Mouse (Mus musculus): ENCODE measurements around the gene Magi1. TPM values are rescaled to one million over a fixed set of nuclear protein-coding genes. Genes with fewer than 3 reads are reported as not detected.
"Not testable (repeated sequence)": the region's sequence is repeated elsewhere in the genome, so short reads cannot be mapped to it uniquely, and the experiment has no call there.

Magi1 gene
- polyA plus RNA-seq, 2 experiments from 2014 or later: 6.4 TPM; not detected in 1

DNA sequence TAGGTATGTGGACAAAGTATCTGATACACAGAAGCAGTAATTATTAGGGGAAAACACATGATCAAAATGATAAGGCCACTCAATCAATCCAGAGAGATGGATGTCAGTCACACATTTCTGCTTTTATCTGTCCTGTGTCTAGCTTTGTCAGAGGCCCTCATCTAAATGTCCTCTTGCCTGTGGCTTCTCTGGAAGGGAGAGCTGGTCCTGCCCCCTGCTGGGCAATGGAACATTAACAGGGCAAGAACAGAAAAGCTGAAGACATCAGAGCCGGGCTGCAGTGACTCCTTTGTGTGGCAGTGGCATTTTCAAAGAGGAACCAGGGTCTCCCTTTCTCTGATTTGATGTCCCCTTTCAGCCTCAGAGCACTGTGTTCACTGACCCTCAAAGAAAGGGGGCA lies 229.8 kb downstream of the Magi1 start:
- no peak for ATAC-seq

DNA sequence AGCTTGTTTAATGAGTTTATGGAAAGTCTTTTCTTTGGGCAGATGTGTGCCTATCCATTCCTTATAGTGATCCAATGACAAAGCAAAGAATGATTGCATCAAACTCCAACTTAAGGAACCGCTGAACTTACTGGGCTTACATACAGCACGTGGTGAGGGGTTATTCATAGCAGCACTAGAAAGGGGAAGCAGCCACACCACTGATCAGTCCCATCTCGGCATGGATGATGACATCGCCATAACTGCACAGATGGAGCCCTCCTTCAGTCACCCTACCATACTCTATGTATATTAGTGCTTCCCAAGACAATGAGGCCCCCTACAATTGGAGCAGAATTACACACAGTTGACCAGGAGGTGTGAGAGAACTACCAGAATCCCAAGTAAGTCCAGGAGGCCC lies 238.5 kb downstream of the Magi1 start:
- ATAC-seq: no peak

DNA sequence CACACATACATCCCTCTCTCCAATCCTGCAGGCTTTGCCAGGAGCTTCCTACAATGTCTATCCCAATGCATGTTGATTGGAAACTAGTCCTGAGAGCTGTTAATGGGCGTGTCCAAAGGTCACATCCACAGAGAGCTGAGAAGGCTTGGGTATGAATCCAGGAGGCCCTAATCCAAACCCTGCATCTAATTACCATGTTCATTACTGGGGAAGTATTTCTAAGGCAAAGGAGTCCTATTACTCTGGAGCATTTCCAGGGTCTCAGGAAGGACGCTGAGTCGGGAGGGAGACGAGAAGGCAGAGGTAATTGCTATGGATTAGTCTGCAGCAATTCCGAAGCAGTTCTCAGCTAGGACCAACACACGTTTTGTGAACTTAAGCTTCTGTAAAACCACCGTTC lies 240.3 kb downstream of the Magi1 start:
- no peak for ATAC-seq

DNA sequence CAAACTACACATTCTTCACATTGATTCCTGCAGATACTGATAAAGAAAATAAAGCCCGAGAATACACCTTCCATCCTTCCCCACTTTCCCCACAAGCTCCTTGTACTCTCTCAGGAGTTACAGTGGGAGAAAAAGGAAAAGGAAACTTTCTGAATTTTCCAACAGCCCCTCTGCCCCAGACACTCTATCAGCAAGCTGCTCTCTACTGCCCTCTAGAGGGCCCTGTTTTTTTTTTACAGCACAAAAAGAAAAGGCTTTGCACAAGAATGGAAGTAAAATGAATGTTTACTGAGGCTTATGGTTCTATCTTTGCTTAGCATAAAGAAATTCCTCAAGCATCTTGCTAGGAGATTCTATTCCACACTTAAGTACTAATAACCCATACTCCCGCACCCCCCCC lies 243.6 kb downstream of the Magi1 start:
- ATAC-seq: no peak

DNA sequence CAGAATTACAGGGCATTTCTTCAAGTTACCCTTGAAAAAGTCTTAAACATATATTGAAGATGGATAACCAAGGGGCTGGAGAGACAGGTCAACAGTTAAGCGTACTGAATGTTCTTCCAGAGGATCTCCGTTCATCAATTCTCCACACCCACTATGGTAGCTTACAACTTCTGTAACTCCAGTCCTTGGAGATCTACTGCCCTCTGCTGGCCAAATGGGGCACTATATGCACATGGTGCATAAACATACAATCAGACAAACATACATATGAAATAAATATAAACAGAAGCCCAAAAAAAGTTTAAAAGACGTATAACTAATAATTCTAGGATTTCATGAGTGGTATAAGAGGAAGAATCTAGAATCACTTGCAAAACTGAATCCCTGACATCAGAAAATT lies 244.8 kb downstream of the Magi1 start:
- no peak for ATAC-seq

DNA sequence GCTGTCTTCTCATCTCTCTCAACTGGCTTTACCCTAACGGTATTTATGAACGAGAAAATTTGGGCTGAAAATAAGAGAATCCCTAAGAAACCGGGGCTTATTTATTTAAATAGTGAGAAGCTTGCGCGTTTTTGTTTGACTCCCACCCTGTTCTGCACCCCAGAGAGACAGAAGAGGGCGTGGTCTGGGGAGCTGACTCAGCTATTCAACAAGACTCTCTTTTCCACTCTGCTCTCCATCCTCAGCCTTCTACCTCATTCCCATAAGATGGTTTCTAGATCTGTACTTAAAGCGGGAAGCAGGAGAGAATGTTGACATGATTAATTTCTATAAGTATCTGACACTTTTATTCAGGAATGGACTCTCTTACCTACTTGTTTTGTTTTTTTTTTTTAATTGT lies 247.2 kb downstream of the Magi1 start:
- no peak for ATAC-seq

DNA sequence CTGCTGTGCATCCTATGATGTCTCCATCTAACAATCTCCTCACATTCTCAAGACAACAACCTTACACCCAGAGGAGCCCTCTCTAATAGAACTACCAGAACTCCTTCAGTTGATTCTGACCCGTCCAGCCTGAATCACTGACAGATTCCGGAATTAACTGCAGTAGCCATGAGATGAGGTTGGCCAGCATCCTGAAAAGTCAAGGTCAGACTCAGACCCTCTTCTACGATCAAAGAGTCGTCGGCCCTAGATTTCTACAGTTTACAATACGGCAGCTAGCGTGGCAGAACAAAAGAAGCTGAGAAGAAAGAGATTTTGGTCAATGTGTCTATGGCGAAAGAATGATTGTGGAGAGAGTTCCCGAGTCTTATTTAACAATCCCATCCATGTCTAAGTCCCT lies 257.4 kb downstream of the Magi1 start:
- ATAC-seq: no peak

DNA sequence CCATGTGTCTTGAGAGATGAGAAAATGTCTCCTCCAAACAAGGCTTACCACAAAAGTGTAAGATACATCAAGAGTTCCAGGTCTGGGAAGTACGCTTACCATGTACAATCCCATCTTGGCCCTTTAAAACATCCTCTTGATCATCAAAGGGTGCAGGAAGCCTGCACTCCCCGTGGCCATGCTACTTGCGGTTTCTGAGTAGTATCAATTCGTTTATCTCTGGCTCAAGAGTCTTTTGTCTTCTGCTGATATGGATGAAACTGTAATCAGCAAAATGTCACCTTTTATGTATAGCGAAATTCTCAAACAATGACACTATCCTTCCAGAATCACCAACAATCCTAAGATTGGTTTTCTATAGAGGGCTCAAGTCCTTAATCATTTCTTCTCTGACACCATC lies 261.3 kb downstream of the Magi1 start:
- ATAC-seq: no peak

DNA sequence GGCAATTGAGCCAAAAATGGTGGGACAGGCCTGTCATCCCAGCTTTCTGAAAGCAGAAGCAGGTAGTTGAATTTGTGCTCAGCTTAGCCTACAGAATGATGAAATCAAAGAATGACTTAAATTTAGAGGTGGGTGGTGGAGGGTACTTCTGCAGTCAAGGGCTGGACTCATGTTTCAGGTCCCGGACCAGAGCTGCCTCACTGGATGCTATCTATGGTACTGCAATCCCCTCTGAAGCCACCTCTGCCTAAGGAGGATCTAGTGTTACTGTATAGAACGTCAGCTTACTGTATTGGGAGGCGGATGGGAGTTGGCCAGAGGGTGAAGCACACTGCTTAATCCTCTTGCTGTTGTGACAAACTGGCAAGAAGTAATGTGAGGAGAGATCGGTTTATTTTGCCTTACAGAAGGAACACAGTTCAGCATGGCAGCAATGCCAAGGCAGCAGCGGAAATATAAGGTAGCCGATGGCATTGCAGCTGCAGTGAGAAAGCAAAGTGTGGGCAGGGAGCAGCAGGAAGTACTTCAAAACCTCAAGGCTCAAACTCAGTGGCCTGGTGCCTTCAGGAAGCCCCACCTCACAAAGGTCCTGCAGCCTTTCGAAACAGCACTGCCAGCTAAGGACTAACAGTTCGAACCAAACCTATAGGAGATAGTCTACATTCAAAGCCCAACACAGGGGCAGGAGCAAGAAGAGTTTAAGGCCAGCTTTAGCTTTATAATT lies 262.3 kb downstream of the Magi1 start:
- no peak for ATAC-seq

DNA sequence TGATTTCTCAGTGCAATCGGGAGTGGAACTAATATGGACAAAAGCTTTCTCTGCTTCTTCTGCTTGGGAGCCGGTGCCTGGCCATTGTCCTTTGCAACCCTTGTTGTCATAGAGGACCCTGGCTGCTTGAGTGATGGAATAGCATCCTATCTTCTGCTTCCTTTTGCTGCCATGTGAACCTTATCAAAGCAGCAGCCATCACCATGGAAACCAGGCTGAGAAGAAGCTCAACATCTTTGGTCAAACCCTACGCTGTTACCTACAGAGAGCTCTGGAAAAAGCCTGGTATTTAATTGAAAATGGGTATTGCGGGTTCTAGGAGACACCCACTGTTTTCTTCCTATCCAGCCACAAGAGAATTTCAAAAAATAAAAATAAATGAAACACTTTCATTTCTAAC lies 263.2 kb downstream of the Magi1 start:
- no peak for ATAC-seq

DNA sequence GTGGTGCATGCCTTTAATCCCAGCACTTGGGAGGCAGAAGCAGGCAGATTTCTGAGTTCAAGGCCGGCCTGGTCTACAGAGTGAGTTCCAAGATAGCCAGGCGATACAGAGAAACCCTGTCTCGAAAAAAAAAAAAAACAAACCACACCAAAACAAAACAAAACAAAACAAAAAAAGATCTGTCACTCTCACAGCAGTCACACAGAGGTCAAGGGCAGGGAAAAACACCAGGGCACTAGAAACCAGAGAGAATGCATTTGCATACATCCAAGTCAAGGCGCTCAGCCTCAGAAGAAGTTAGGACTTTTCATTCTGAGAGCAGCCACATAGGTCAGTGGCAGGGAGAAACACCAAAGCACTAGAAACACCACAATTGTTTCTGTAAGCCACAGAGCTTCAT lies 263.8 kb downstream of the Magi1 start:
- ATAC-seq: no peak

DNA sequence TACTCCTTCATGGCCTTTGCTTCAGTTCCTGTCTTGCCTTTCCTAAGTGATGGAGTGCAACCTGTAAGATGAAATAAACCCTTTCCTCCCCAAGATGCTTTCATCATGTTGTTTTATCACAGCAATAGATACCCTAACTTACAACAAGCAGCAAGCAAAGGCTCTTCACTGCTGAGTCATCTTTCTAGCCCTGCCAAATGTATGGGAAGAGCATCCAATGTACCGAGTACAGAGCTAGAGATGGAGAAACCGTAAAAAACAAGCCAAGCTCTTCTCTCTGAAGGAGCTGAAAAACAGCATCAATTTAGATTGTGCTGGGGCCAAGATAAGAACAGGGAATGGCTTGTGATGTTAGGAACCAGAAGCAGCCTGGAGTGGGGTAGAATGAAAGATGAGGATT lies 270.0 kb downstream of the Magi1 start:
- ATAC-seq: no peak

DNA sequence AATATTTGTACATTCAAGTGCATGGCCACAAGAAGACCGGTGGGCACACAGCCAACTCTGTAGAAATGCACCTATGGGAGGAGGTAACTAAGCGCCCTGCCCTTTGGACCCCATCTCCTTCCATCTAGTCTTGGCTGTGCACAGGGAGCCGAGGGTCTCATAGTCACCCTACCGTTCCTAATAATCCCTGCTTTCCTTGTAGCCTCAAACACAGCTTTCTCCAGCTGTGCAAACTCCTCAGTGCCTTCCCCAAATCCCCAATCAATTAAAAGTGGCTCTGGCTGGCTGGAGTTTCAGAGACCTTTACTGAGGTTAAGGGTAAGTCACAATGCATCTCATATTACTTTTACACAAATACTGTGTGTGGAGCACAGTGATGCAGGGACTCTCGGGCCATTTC lies 271.8 kb downstream of the Magi1 start:
- no peak for ATAC-seq

DNA sequence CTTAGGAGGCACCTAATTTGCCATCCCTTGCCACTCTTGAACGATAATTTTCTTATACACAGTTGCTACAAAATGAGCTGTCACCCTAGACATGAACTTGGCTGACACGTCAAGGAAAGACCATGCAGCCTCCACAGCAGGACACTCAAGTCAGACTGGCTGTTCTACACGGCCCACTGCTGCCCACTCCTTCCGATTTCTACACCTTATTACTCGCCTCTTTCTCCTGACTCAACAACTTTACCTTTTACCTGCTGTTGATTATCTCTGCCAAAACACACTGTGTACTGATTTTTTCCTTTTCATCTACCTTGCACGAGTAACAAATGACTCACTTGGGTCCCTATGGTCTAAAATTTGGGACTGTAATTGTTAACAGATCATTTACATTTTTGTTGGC lies 272.2 kb downstream of the Magi1 start:
- ATAC-seq: no peak

DNA sequence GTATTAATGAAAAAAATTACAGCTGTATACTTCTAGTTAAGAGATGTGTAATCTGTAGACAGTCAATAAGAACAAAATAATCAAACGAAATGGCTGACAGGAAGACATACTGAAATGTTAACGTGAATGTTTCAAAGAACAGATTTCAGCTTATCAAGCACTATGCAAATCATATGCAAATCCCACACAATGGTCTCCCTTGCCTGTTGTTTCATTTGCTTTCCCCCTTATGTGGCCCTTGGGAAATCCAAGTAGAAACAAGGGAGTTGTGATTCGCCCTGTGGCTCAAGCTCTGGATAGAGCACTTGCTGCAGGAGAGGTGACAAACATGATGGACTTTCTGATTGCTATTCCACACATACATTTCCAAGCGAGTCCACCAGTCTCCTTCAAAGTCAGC lies 275.1 kb downstream of the Magi1 start:
- ATAC-seq: no peak

DNA sequence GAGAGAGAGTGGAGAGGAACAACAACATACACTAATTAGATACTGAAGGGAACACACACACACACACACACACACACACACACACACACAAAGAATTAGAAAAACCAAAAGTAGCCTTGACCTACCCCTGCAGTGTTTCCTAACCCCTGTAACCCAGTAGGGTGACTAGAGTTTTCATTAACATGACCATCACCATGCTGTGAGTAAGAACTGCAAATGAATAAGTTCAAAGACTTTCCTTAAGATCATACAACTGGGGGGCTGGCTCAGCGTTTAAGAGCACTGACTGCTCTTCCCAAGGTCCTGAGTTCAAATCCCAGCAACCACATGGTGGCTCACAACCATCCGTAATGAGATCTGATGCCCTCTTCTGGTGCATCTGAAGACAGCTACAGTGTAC lies 280.1 kb downstream of the Magi1 start:
- ATAC-seq: not testable (repeated sequence)

DNA sequence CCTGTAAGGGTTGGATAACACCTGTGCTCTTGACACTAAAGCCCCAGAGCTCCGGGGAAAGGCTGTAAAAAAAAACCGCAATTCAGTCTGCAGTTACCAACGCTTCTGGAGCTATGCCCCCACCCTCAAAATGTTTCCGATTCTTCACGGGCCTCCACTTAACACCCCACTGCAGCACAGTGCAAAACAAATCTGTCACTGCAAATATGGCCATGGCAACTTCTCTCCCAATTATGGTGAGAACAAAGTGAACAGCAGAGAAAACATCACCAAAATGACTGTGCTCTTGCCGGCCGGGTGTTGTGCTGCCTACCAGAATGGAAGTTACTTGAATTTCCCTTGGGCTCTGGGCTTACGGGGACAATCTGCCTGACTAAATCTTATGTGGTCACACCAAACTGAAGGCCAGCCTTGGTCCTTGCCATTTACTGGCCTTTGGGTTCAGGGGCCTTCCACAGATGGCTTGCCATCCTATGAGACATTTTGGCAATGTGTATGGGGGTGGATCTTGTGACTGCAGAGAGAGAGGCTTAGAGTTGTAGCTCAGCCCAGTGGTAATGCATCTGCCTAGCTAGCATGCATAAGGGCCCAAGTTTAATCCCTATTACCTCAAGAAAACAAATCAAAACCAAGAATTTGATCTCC lies 286.8 kb downstream of the Magi1 start:
- no peak for ATAC-seq

DNA sequence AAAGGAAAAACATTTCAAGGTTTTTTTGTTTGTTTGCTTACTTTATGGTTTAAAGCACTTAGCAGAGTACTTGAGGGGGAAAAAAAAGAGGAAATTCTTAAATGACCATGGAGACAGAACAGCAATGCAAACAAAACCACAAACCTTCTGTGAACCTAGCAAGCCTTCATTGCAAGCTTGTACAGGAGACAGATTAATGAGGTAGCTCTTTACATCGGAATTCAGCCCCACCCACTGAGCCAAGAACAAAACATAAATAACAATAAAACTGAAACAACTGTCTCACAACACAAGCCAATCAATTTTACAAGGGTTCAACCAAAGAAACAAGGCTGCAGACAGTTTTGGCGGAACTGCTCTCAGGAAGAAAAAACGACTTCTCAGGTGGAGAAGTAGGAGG lies 296.2 kb downstream of the Magi1 start:
- ATAC-seq: no peak

DNA sequence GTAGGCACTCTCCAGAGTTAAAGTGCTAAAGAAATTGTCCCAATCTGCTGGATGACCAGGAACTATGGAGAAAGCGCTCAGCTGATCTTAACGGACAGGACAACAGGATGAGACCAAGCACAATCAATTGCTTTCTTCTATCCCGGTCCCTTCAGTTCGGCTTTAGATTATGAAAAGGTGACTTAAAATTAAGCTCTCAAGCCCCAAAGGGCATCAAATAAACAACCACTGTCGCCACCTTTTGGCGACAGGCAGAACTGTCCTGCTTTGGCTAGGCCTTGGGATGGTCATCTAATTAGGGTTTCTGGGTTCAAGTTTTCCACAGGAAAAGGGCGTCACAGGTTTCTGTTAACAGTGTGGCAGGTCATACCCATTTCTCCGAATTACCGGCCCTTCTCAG lies 298.6 kb downstream of the Magi1 start:
- ATAC-seq: no peak

DNA sequence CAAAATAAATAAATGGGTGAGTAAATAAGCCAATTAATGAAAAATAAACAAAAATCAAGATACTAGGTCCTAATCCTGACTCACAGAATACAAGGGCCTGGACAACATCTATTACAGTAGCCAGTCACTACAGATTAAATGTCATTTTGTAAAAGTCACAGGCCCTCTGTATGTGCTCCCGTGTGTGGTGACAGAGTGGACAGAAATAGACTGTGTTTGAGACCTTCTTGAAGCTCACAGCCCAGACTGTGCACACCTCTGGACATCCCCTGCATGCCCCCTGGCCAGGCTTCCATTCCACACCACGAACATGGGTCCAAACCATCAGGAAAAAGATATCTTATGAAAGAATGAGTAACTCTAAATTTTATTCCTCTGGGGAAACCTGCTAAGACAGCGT lies 300.2 kb downstream of the Magi1 start:
- no peak for ATAC-seq

DNA sequence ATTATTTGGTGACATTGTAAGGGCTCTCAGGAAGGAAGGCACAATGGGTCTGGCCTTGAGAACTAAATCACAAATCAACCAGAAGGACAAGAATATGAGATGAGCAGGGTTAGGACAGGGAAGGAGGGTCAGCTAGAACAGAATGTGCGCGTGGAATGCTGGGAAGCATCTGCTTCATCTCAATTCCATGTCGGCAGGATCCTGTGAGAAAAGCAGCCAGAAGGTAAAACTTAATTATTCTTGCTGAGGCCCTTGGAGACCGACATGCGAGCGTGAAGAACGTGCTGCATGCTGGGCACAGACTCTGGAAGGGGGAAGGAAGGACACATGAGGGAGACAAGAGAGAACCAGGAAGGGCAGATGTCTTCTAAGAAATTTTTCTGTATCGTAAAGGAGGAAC lies 302.5 kb downstream of the Magi1 start:
- no peak for ATAC-seq

DNA sequence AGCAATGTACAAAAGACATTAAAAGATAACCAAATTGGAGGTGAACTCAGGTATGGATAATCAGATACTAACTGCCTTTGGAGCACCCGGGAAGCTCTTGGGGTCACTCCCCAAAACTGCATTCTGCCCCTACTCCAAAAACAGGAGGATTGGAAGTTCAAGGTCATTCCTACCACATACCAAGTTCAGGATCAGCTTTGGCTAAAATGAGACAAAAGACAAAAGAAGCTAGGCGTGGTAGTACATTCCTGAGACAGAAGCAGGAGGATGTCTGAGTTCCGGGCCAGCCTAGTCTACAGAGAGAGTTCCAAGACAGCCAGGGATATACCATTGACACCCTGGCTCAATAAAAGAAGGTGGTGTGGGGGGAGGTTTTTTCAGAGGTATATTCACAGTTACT lies 304.5 kb downstream of the Magi1 start:
- no peak for ATAC-seq

DNA sequence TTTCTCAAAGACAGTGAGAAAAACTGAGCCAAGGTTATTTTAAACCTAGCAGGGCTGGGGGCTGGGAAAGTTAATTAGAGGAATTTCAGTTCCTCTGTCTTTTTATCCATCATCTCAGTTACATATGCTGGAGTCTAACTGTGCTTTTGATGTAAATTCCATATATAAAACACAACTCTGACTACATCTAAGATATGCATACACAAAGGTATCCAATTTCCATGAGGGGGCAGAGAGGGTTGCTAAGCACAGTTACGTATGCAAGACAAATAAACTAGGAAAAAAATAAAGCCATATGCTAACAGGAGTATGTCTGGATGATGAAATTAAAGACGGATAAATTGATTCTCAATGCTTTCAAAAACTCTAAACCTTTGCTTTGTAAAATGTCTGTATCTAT lies 315.0 kb downstream of the Magi1 start:
- no peak for ATAC-seq

DNA sequence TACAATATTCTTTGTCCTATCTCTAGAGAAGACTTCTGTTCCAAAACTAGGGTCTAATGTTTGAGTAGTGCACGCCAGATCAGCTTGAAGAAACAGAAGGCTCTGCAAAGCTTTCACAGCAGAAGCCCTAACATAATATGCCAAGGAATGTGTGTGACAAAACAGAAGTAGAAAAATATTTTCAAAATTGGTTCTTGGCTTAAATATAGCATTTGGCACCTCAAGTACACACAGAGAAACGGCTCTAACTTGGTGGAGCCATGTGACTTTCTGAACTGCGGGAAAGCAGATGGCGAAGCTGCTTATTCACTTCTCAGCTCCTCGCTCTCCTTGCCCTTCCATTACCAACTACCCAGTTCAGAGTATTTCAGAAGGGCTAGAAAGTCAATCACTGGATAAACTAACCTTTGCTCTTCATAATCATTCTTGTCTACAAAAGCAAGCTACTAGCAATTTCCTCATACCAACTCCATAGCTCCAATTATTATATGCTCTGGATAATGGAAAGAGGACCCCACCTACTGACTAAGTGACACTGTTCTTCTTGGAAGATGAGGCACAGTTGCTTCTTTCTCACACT lies 320.9 kb downstream of the Magi1 start:
- no peak for ATAC-seq

DNA sequence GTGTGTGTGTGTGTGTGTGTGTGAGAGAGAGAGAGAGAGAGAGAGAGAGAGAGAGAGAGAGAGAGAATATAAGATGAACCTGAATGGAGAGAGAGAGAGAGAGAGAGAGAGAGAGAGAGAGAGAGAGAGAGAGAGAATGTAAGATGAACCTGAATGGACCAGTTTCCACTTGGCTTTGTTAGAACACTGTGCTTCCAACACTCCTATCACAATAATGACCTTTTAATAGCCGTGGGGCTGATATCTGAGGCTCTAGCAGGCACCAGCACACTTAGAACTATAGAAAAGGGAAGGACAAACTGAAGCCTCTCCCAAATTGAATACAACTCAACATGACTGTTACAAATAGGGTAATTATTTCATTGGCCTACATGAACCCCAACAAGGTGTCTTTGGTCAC lies 321.9 kb downstream of the Magi1 start:
- ATAC-seq: no peak

Measured in activated CD4-positive, CD25-positive, alpha-beta regulatory T cell, adult 4 months (primary cell).